Mouse (Mus musculus): ENCODE results near the gene Rabgap1l.
"Not testable (repeated sequence)": the region's sequence is repeated elsewhere in the genome, so short reads cannot be mapped to it uniquely, and the experiment has no call there.

- TF ChIP-seq CTCF (IDR thresholded peaks at IDR 0.05; ENCODE audit: low read depth, low read length); TAL1 (conservative IDR thresholded peaks at IDR 0.05; ENCODE audit: low read depth, low read length): not testable (repeated sequence)
These were observed 510.7 kb downstream of the Rabgap1l start for GRCm38 (mm10) chr1:160282166-160282874.

Data from G1E (cell line).